Mouse (Mus musculus): Measurements from ENCODE around the gene Serpinb9b. TPM values are rescaled to one million over a fixed set of nuclear protein-coding genes. Genes with fewer than 3 reads are reported as not detected.
A peak's percentile ranks its signal among the peaks of the same experiment; 100 is the strongest.

Serpinb9b gene
- polyA plus RNA-seq, 1 experiment from 2014 or later, result 4.9 TPM

DNA sequence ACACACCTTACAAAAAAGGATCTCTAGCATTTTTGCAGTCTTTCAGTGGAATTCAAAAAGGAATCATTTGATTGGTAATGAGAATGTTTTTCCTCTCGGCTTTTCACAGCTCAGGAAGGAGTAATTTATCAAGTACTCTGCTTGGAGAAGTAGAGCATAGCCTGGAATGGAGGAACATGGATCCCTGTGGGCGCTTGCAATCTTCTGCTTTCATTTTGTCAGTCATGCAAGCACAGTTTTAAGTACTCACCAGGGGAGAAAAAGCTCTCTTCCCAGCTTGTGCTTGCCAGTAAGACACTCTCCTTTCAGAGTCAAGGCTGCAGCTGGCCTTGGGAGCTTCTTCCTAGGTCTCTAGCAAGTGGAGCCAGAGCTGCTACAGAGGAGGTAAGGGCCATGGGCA, 56.6 kb downstream of the Serpinb9b start:
- H3K27me3 ChIP-seq (ENCODE audit: control insufficient read depth, insufficient read depth, low read length), result no peaks in the 10 kb centered on the region
- no peak for ATAC-seq (ENCODE audit: low FRiP score, low TSS enrichment)
- TF ChIP-seq CTCF (IDR thresholded peaks at IDR 0.05; ENCODE audit: low read depth), result no peak
- TF ChIP-seq EP300 (optimal IDR thresholded peaks at IDR 0.05), result no peak
- H3K4me3 ChIP-seq (ENCODE audit: low read depth, low read length), result no peak overlapping the region
- no peak overlapping the region for H3K27ac ChIP-seq (replicated peaks)
- H3K36me3 ChIP-seq (ENCODE audit: control insufficient read depth, insufficient read depth, low read length), result no peaks in the 10 kb centered on the region
- H3K4me1 ChIP-seq (replicated peaks; ENCODE audit: control insufficient read depth, insufficient read depth), result no peaks in the 10 kb centered on the region
- H3K9me3 ChIP-seq (ENCODE audit: control insufficient read depth, low read length), result no peaks in the 10 kb centered on the region
- no peak overlapping the region for H3K9ac ChIP-seq (ENCODE audit: low read length)
- no peak for DNase-seq (ENCODE audit: low spot score)
- no peak overlapping the region for H3K4me2 ChIP-seq (replicated peaks; ENCODE audit: low read depth)
- 42% methylated on average over 2 of the region's 2 CpGs for WGBS

DNA sequence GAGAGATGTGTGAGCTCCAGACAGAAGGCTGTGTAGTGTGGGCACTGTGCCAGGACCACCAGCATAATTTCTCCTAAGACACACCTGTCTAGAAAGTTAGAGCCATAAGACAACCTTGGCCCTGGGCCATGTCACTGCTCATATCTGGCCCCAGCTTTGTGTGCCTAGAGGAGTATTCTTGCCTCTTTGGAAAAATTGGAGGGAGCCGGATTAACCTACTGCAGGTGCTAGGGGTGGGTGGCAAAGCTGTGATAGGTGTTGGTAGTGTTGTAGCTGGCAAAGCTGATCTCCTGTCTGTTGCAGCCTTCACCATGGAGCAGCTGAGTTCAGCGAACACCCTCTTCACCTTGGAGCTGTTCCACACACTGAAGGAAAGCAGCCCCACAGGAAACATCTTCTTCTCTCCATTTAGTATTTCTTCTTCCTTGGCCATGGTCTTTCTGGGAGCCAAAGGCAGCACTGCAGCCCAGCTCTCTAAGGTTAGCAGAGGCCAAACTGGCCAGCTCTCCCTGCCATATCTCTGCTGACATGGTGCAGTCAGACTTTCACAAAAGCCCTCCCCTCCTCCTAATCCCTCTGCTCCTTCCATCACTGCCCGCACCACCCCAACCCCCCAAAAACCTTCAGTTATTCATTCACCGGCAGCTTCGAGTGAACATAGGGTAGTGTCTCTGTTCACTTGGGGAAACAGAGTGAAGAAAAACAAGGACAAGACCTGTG, 57.9 kb downstream of the Serpinb9b start:
- ATAC-seq (ENCODE audit: low FRiP score, low TSS enrichment), result no peak
- no peak for TF ChIP-seq EP300 (optimal IDR thresholded peaks at IDR 0.05)
- no peak for TF ChIP-seq CTCF (IDR thresholded peaks at IDR 0.05; ENCODE audit: low read depth)
- no peaks in the 10 kb centered on the region for H3K9me3 ChIP-seq (ENCODE audit: control insufficient read depth, low read length)
- no peak overlapping the region for H3K4me3 ChIP-seq (ENCODE audit: low read depth, low read length)
- H3K36me3 ChIP-seq (ENCODE audit: control insufficient read depth, insufficient read depth, low read length), result no peaks in the 10 kb centered on the region
- no peaks in the 10 kb centered on the region for H3K4me1 ChIP-seq (replicated peaks; ENCODE audit: control insufficient read depth, insufficient read depth)
- no peak overlapping the region for H3K9ac ChIP-seq (ENCODE audit: low read length)
- DNase-seq (ENCODE audit: low spot score), result no peak
- H3K27ac ChIP-seq (replicated peaks), result peak overlapping the region; percentile 69
- H3K27me3 ChIP-seq (ENCODE audit: control insufficient read depth, insufficient read depth, low read length), result no peaks in the 10 kb centered on the region
- H3K4me2 ChIP-seq (replicated peaks; ENCODE audit: low read depth), result no peak overlapping the region
- 39% methylated on average over 5 of the region's 5 CpGs for WGBS

DNA sequence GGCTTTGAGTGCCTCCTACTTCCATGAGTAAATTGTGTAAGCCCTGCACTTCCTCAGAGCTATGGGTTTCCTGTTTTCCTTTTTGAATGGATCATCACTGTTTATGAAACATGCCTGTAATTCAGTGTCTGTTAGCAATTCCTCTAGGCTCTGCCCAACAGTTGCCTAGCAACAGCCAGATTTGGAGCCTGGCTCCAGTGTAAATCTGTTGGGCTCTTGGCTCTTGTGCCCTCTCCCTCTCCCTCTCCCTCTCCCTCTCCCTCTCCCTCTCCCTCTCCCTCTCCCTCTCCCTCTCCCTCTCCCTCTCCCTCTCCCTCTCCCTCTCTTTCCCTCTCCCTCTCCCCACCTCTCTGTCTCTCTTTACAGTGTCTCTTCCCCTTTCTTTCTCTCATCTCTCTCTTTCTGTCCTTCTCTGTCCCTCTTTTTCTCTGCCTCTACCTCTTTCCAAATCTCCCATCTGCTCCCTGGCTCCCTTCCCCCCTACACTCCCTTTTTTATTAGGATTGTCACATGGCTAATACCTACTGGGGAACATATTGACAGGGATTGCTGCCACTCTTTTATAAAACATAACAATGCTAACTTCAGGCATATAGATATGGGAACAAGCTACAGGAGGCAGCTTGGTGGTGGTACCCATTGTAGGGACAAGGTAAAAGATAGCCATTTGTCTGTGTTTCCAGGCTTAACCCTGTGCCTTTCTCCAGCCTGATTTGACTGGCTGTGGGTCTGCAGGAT, 58.6 kb downstream of the Serpinb9b start:
- H3K27me3 ChIP-seq (ENCODE audit: control insufficient read depth, insufficient read depth, low read length), result no peaks in the 10 kb centered on the region
- no peaks in the 10 kb centered on the region for H3K36me3 ChIP-seq (ENCODE audit: control insufficient read depth, insufficient read depth, low read length)
- no peak overlapping the region for H3K4me2 ChIP-seq (replicated peaks; ENCODE audit: low read depth)
- H3K9ac ChIP-seq (ENCODE audit: low read length), result no peak overlapping the region
- no peaks in the 10 kb centered on the region for H3K9me3 ChIP-seq (ENCODE audit: control insufficient read depth, low read length)
- DNase-seq (ENCODE audit: low spot score), result no peak
- no peak for TF ChIP-seq EP300 (optimal IDR thresholded peaks at IDR 0.05)
- no peak for TF ChIP-seq CTCF (IDR thresholded peaks at IDR 0.05; ENCODE audit: low read depth)
- no peaks in the 10 kb centered on the region for H3K4me1 ChIP-seq (replicated peaks; ENCODE audit: control insufficient read depth, insufficient read depth)
- ATAC-seq (ENCODE audit: low FRiP score, low TSS enrichment), result peak; percentile 71; the same call in 1 of the 2 replicates
- no peak overlapping the region for H3K4me3 ChIP-seq (ENCODE audit: low read depth, low read length)
- H3K27ac ChIP-seq (replicated peaks), result peak overlapping the region; percentile 69; the same call in 1 of the 2 replicates

DNA sequence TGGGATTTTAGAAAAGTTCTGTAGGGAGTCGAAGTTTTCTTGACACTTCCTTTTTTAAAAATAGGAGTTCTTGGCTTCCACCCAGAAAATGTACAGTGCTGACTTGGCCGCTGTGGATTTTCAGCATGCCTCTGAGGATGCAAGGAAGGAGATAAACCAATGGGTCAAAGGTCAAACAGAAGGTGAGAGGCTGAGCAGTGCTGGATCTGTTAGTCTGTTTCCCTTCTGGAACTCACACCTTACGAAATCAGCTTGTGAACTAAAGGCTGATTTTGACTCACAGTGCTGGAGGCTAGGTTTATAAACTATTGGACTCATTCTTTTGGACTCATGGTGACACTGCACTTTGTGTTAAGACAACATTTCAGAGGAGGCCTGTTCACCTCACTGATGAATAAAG, 62.4 kb downstream of the Serpinb9b start:
- DNase-seq (ENCODE audit: low spot score) (no peak), ATAC-seq (ENCODE audit: low FRiP score, low TSS enrichment) (no peak)
- Histone ChIP-seq H3K4me1 (replicated peaks; ENCODE audit: control insufficient read depth, insufficient read depth) (no peaks in the 10 kb centered on the region), H3K36me3 (ENCODE audit: control insufficient read depth, insufficient read depth, low read length) (no peaks in the 10 kb centered on the region), H3K9me3 (ENCODE audit: control insufficient read depth, low read length) (no peaks in the 10 kb centered on the region), H3K27ac (replicated peaks) (no peak overlapping the region), H3K27me3 (ENCODE audit: control insufficient read depth, insufficient read depth, low read length) (no peaks in the 10 kb centered on the region), H3K4me2 (replicated peaks; ENCODE audit: low read depth) (no peak overlapping the region), H3K4me3 (ENCODE audit: low read depth, low read length) (no peak overlapping the region), H3K9ac (ENCODE audit: low read length) (no peak overlapping the region)
- 42% methylated on average over 3 of the region's 3 CpGs for WGBS
- TF ChIP-seq CTCF (IDR thresholded peaks at IDR 0.05; ENCODE audit: low read depth), result no peak
- no peak for TF ChIP-seq EP300 (optimal IDR thresholded peaks at IDR 0.05)

DNA sequence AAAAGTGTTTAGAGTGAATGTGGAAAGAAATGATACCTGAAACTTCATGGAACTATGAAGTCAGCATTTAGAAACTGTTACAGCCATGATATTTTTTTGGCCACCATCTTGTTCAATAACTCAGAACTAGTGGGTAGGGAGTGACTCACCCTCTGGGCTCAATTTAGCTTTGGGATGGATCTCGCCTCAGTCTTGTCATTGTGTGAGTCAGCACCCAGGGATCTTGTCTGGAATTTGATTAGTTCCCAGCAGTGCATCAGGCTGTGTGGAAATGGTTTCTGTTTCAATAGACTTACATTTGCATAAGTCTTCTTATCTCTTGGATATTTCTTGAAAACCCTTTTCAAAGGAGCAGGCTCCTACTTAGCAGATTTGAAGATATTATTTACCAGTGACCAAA, 63.3 kb downstream of the Serpinb9b start:
- Histone ChIP-seq H3K9ac (ENCODE audit: low read length) (no peak overlapping the region), H3K27ac (replicated peaks) (no peak overlapping the region), H3K27me3 (ENCODE audit: control insufficient read depth, insufficient read depth, low read length) (no peaks in the 10 kb centered on the region), H3K9me3 (ENCODE audit: control insufficient read depth, low read length) (no peaks in the 10 kb centered on the region), H3K36me3 (ENCODE audit: control insufficient read depth, insufficient read depth, low read length) (no peaks in the 10 kb centered on the region), H3K4me3 (ENCODE audit: low read depth, low read length) (no peak overlapping the region), H3K4me1 (replicated peaks; ENCODE audit: control insufficient read depth, insufficient read depth) (no peaks in the 10 kb centered on the region), H3K4me2 (replicated peaks; ENCODE audit: low read depth) (no peak overlapping the region)
- TF ChIP-seq EP300 (optimal IDR thresholded peaks at IDR 0.05) (no peak), CTCF (IDR thresholded peaks at IDR 0.05; ENCODE audit: low read depth) (no peak)
- ATAC-seq (ENCODE audit: low FRiP score, low TSS enrichment) (no peak), DNase-seq (ENCODE audit: low spot score) (no peak)
- 66% methylated on average over 1 of the region's 1 CpGs for WGBS

DNA sequence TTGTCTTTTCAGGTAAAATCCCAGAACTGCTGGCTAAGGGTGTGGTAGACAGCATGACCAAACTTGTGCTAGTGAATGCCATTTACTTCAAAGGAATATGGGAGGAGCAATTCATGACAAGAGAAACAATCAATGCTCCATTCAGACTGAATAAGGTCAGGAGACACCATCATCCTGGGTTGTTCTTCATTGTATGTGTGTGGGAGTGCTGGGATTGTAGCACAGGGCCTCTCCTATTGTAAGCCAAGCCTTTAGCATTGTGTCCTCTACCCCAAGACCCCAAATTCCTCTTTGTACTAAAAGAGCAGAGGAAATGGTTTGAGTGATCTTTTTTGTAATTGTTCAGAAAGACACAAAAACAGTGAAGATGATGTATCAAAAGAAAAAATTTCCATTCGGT, 64.1 kb downstream of the Serpinb9b start:
- H3K27me3 ChIP-seq (ENCODE audit: control insufficient read depth, insufficient read depth, low read length), result no peaks in the 10 kb centered on the region
- no peak for ATAC-seq (ENCODE audit: low FRiP score, low TSS enrichment)
- 91% methylated on average over 1 of the region's 1 CpGs for WGBS
- no peak overlapping the region for H3K4me3 ChIP-seq (ENCODE audit: low read depth, low read length)
- no peak for TF ChIP-seq CTCF (IDR thresholded peaks at IDR 0.05; ENCODE audit: low read depth)
- no peak for TF ChIP-seq EP300 (optimal IDR thresholded peaks at IDR 0.05)
- H3K36me3 ChIP-seq (ENCODE audit: control insufficient read depth, insufficient read depth, low read length), result no peaks in the 10 kb centered on the region
- H3K4me2 ChIP-seq (replicated peaks; ENCODE audit: low read depth), result no peak overlapping the region
- H3K9ac ChIP-seq (ENCODE audit: low read length), result no peak overlapping the region
- no peak overlapping the region for H3K27ac ChIP-seq (replicated peaks)
- DNase-seq (ENCODE audit: low spot score), result no peak
- no peaks in the 10 kb centered on the region for H3K9me3 ChIP-seq (ENCODE audit: control insufficient read depth, low read length)
- H3K4me1 ChIP-seq (replicated peaks; ENCODE audit: control insufficient read depth, insufficient read depth), result no peaks in the 10 kb centered on the region

Other genes with a start within 250 kb of the Serpinb9b start
- 0.12 and 0.15 TPM in 2 replicates for gene Mylk4, start 243.5 kb upstream of the Serpinb9b start, polyA plus RNA-seq (2015; fragmentation: Nextera tagmentation; extraction: Ambion mirVana)
- gene Wrnip1, start 225.4 kb upstream of the Serpinb9b start, polyA plus RNA-seq (2015; fragmentation: Nextera tagmentation; extraction: Ambion mirVana), result 14.4 and 17.0 TPM in 2 replicates
- gene D930007J09Rik, start 224.6 kb upstream of the Serpinb9b start, polyA plus RNA-seq (2015; fragmentation: Nextera tagmentation; extraction: Ambion mirVana), result not detected in 2 replicates
- 80.1 and 91.1 TPM in 2 replicates for gene Serpinb1a, start 176.2 kb upstream of the Serpinb9b start, polyA plus RNA-seq (2015; fragmentation: Nextera tagmentation; extraction: Ambion mirVana)
- gene Serpinb1c, start 129.2 kb upstream of the Serpinb9b start, polyA plus RNA-seq (2015; fragmentation: Nextera tagmentation; extraction: Ambion mirVana), result 0.07 and 0.10 TPM in 2 replicates
- 7.7 and 9.5 TPM in 2 replicates for gene Serpinb6b, start 62.2 kb upstream of the Serpinb9b start, polyA plus RNA-seq (2015; fragmentation: Nextera tagmentation; extraction: Ambion mirVana)
- 5.5 and 6.3 TPM in 2 replicates for gene Serpinb9, start 24.2 kb upstream of the Serpinb9b start, polyA plus RNA-seq (2015; fragmentation: Nextera tagmentation; extraction: Ambion mirVana)
- 1.3 and 2.0 TPM in 2 replicates for gene Serpinb1b, start 51.2 kb downstream of the Serpinb9b start, polyA plus RNA-seq (2015; fragmentation: Nextera tagmentation; extraction: Ambion mirVana)
- not detected in 2 replicates for gene Serpinb9c, start 132.3 kb downstream of the Serpinb9b start, polyA plus RNA-seq (2015; fragmentation: Nextera tagmentation; extraction: Ambion mirVana)
- not detected in 2 replicates for gene Serpinb9d, start 165.5 kb downstream of the Serpinb9b start, polyA plus RNA-seq (2015; fragmentation: Nextera tagmentation; extraction: Ambion mirVana)
- gene Serpinb9e, start 222.2 kb downstream of the Serpinb9b start, polyA plus RNA-seq (2015; fragmentation: Nextera tagmentation; extraction: Ambion mirVana), result not detected in 2 replicates

Measured in stomach, postnatal 0 days (tissue).